Mouse (Mus musculus) olfactory bulb, adult 2 months (tissue): ENCODE results near the gene Dll4.

Experiments used
- CTCF ChIP-seq: fragments of 200-500 bp; IDR thresholded peaks from 2 replicates; pipeline ENCODE4 v1.5.1; 2012; ENCODE audit warnings: low read depth, mild to moderate bottlenecking, low read length, moderate library complexity; ENCODE audit not compliant: insufficient read depth
- POLR2A ChIP-seq: fragments of 200-500 bp; IDR thresholded peaks from 2 replicates; pipeline ENCODE4 v1.6.1; 2012; ENCODE audit warnings: mild to moderate bottlenecking, low read depth, low read length, moderate library complexity; ENCODE audit not compliant: insufficient read depth

DNA sequence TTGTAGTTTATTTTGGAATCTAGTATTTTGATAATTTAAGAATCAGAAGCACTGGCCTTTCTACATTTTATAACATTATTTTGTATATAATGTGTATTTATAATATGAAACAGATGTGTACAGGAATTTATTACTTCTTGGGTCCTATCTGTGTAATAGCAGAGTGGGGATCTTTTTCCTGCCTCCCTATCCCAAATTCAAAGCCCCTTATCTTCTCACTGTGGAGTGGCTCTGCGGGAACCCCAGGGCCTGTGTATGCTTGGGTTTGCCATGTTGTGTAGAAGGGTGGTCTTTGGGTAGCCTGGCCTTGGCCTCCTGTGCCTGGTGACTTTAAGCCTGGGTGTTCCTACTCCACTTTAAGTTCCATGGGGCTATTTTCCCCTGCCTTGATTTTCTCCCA is 10.0 kb downstream of the Dll4 start:
- TF ChIP-seq CTCF (no peak), POLR2A (no peak)
